Mouse (Mus musculus): ENCODE results near the gene Fanci.

GRCm38 (mm10) chr7:79348816-79349215 lies 42.9 kb upstream of the Fanci start:
- no peak for TF ChIP-seq EP300 (optimal IDR thresholded peaks at IDR 0.05)
- TF ChIP-seq CTCF (IDR thresholded peaks at IDR 0.05; ENCODE audit: low read depth), result no peak
